Mouse (Mus musculus) splenic B cell, adult 2 months (primary cell): Measurements from ENCODE around the gene Iqgap2.

Experiments
- DNase-seq: peaks from one replicate; pipeline ENCODE4 v3.0.0-alpha.2; 2011; ENCODE audit warnings: low read depth, low spot score
- H3K27me3 ChIP-seq: 2 replicates; pipeline ENCODE4 v1.6.1; 2012; ENCODE audit warnings: mild to moderate bottlenecking, low read length, moderate library complexity, mixed read lengths; ENCODE audit not compliant: control insufficient read depth, poor library complexity, insufficient read depth, severe bottlenecking
- H3K36me3 ChIP-seq: 2 replicates; pipeline ENCODE4 v1.6.1; 2012; ENCODE audit warnings: mild to moderate bottlenecking, low read length, moderate library complexity, mixed read lengths; ENCODE audit not compliant: control insufficient read depth, poor library complexity, insufficient read depth, severe bottlenecking

Gene Iqgap2

DNA sequence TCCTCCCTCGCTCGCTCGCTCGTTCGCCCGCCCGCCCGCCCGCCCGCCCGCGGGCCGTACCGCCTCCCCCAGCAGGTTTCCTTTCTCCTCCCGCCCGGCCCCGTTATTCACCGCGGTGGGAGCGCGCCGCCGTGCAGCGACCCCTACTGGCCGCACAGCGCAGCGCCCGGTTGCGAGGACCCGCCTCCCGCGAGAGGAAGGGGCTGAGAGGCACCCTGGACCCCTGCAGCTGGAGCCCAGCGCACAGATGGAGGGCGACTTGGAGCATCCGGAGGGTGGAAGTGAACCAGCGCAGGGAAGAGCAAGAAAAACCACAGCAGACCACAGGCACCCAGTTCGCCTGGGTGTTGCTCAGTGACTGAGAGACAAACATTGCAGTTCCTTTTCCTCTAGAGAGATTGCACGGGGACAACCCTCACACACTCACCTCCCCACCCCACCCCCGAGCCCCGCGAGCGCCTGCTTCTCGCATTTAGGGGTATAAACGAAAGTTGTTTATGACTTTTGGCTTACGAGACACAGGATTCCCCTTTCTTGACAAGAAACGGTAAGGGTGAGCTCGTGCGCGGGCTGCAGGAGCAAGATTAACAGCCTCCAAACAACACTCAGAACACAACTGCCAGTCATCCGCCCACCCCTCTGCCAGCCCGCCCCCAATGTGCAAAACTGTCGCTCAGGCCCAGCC lies 346 bp upstream of the Iqgap2 start:
- H3K27me3 ChIP-seq = no peaks in the 10 kb centered on the region
- H3K36me3 ChIP-seq = no peaks in the 10 kb centered on the region
- peak; percentile 80 for DNase-seq

- DNase-seq = peak; percentile 51
- Histone ChIP-seq H3K36me3 (no peaks in the 10 kb centered on the region), H3K27me3 (no peaks in the 10 kb centered on the region)
Observed at GRCm38 (mm10) chr13:95890851-95891471, 761 bp downstream of the Iqgap2 start.

- H3K36me3 ChIP-seq = no peaks in the 10 kb centered on the region
- no peak for DNase-seq
- H3K27me3 ChIP-seq = no peaks in the 10 kb centered on the region
Observed at GRCm38 (mm10) chr13:95889981-95890545, 1.7 kb downstream of the Iqgap2 start.

GRCm38 (mm10) chr13:95889366-95889765 lies 2.4 kb downstream of the Iqgap2 start:
- no peaks in the 10 kb centered on the region for H3K36me3 ChIP-seq
- no peak for DNase-seq
- no peaks in the 10 kb centered on the region for H3K27me3 ChIP-seq

GRCm38 (mm10) chr13:95888621-95889020 lies 3.1 kb downstream of the Iqgap2 start:
- no peak for DNase-seq
- Histone ChIP-seq H3K36me3 (no peaks in the 10 kb centered on the region), H3K27me3 (no peaks in the 10 kb centered on the region)

DNA sequence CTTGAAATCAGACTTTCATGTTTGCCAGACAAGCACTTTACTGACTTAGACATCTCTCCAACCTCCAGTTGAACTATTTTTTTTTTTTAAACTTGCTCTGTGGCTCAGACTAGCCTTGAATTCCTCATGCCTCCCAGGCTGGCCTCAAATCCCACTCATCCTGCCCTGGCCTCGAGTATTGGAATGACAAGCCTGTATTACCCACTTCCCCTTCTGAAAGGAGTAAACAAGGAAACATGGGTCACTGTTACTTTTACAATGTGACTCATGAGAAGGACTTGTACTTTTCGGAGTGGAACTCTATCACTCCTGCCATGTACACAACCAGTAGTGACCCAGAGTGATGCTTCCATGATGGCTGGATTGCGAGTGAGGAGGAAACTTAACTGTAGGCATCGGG lies 3.6 kb downstream of the Iqgap2 start:
- Histone ChIP-seq H3K27me3 (no peaks in the 10 kb centered on the region), H3K36me3 (no peaks in the 10 kb centered on the region)
- DNase-seq = no peak

- H3K36me3 ChIP-seq = no peaks in the 10 kb centered on the region
- H3K27me3 ChIP-seq = no peaks in the 10 kb centered on the region
- DNase-seq = no peak
Observed at GRCm38 (mm10) chr13:95887375-95887774, 4.3 kb downstream of the Iqgap2 start.

GRCm38 (mm10) chr13:95884455-95884854 lies 7.3 kb downstream of the Iqgap2 start:
- no peak for DNase-seq
- Histone ChIP-seq H3K27me3 (no peaks in the 10 kb centered on the region), H3K36me3 (no peaks in the 10 kb centered on the region)

GRCm38 (mm10) chr13:95882001-95882400 lies 9.7 kb downstream of the Iqgap2 start:
- DNase-seq = no peak
- Histone ChIP-seq H3K36me3 (no peaks in the 10 kb centered on the region), H3K27me3 (no peaks in the 10 kb centered on the region)

DNA sequence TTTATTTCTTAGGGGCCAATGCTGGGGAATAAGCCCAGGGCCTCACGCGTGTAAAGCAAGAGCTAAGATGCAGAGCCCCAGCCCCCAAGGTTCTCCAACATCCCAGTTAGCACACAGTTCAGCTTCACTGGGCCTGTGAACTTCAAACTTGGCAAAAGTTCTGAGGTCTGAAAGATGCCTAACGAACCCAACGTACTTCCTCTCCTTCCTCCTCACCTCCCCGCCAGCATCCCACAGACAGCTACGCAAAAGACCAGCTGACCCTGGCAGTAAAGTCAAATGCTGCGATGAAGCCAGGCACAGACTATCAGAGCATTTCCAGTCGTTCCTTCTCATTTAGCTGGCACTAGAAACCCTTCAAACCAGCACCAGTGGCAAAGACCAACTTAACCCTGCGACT lies 10.3 kb downstream of the Iqgap2 start:
- H3K27me3 ChIP-seq = no peaks in the 10 kb centered on the region
- no peak for DNase-seq
- H3K36me3 ChIP-seq = no peaks in the 10 kb centered on the region

DNA sequence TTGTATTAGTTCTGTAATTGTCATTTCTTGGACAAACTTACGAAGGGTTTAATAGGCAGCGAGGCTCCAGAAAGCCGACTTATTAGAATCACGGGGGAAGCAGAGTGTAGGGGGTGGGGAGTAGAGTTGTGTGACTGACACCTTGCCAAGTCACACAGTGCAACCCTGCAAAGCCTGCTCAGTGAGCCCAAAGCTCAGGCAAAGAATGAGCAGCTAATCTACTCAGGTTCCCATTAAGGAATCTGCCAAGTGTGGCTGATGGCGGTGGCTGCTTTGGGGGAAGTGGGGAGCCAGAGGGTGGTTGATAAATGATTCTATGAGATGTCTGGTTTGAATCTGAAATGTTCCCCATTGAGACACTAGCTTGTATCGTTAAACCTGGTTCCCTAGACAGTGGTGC lies 11.1 kb downstream of the Iqgap2 start:
- Histone ChIP-seq H3K27me3 (no peaks in the 10 kb centered on the region), H3K36me3 (no peaks in the 10 kb centered on the region)
- no peak for DNase-seq

DNA sequence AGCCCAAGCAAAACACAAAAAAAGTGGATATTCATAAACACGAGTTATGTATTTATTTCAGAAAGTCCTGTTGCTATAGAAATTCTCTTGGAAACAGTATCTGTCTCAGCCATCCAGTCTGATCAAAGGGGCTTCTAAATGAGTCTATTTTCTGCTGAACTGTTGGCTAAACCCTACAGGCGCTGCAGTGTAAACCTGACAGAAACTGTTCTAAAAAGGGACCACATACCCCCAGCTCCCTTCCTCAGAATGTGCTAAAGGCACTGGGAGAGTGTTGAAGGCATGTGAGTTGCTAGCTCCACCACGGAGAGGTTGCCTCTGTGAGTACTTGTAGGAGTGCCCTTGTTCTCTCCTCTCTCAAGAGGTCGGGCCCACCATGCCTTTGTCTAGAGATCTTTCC lies 19.7 kb downstream of the Iqgap2 start:
- Histone ChIP-seq H3K36me3 (no peaks in the 10 kb centered on the region), H3K27me3 (no peaks in the 10 kb centered on the region)
- no peak for DNase-seq

DNA sequence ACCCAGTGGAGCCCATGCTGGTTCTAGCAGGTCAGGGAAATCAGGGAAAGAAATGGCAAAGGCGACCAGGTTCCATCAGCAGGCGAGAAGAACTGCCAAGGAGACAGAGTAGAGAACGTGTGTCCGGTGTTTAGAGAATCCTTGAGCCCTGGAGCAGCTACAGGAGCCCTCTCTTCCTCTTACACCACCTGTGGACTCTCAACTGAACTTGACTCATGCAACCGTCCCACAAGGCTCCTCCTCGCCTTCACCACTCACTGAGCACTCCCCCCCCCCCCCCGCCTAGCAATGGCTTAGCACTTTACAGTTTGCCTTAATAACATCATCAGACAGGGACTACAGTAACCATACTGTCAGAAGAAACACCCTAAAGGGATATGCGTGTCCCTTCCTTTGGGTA lies 21.1 kb downstream of the Iqgap2 start:
- H3K27me3 ChIP-seq = no peaks in the 10 kb centered on the region
- no peaks in the 10 kb centered on the region for H3K36me3 ChIP-seq
- no peak for DNase-seq

DNA sequence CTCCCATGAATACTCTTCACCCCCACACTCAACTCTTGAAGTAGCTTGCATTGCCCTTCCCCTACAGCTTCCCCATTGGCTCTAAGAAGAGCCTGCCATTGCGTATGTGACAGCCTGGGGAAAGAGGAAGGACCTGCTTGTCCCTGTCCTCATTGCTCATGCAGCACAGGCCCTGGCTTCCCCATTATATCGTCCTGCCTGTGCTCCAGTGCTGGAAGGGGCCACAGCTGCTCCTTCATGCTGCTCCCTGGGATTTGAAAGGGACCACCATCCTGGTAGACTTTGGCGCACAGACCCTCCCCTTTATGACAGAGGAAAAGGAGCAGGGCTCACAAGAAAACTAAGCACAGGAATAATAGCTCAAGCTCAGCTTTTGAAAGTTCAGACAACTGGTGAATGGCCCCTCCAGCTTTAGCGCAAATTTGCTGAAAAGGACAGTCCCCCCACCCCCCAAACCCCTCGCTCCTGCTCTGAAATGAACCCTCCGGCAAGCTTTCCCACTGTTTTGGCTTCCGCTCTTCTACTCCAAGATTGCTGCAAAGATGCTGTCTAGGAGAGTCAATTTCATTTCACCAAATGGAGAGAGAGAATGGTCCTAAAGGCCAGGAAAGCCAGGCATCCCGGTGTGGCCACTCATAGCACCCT lies 22.7 kb downstream of the Iqgap2 start:
- Histone ChIP-seq H3K27me3 (no peaks in the 10 kb centered on the region), H3K36me3 (no peaks in the 10 kb centered on the region)
- no peak for DNase-seq

DNA sequence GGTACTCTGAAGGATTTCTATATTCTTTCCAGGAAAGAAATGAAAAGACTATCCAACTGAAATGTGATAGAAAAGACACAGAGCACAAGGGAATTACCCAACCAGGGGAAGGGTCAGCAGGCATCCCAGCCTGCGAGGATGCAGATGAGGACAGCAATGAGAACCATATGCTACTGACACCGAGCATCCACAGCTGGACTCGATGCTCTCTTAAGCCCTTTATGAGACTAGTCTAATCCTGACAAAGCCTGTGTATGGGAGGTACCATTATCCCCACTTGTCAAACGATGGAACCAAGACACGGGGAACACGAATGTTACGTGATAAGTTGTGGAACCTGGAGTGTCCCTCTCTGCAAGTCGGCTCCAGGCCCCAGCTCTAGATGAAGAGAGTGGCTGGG lies 29.5 kb downstream of the Iqgap2 start:
- H3K36me3 ChIP-seq = no peaks in the 10 kb centered on the region
- H3K27me3 ChIP-seq = no peaks in the 10 kb centered on the region
- no peak for DNase-seq
